Mouse (Mus musculus): ENCODE results near the gene Mcoln3.

Mcoln3 gene

GRCm38 (mm10) chr3:146117258-146117996 is at the start of gene Mcoln3:
Gene Mcoln3, plus strand, starts transcription at chr3:146117450.
- DNase-seq (ENCODE audit: low read depth, low spot score), result no peak

- DNase-seq (ENCODE audit: low read depth, low spot score), result no peak
Observed at GRCm38 (mm10) chr3:146069276-146069675, 48.0 kb upstream of the Mcoln3 start.

- DNase-seq (ENCODE audit: low read depth, low spot score), result peak; percentile 50
Observed at GRCm38 (mm10) chr3:146072780-146073179, 44.5 kb upstream of the Mcoln3 start.

GRCm38 (mm10) chr3:146080241-146080640 is 37.0 kb upstream of the Mcoln3 start:
- DNase-seq (ENCODE audit: low read depth, low spot score), result no peak

- no peak for DNase-seq (ENCODE audit: low read depth, low spot score)
Observed at GRCm38 (mm10) chr3:146090988-146091657, 26.1 kb upstream of the Mcoln3 start.

GRCm38 (mm10) chr3:146095066-146095465 is 22.2 kb upstream of the Mcoln3 start:
- no peak for DNase-seq (ENCODE audit: low read depth, low spot score)

- no peak for DNase-seq (ENCODE audit: low read depth, low spot score)
Observed at GRCm38 (mm10) chr3:146096986-146097385, 20.3 kb upstream of the Mcoln3 start.

GRCm38 (mm10) chr3:146097861-146098260 is 19.4 kb upstream of the Mcoln3 start:
- DNase-seq (ENCODE audit: low read depth, low spot score), result no peak

GRCm38 (mm10) chr3:146099925-146100324 is 17.3 kb upstream of the Mcoln3 start:
- DNase-seq (ENCODE audit: low read depth, low spot score), result no peak

- peak; percentile 60 for DNase-seq (ENCODE audit: low read depth, low spot score)
Observed at GRCm38 (mm10) chr3:146102049-146102448, 15.2 kb upstream of the Mcoln3 start.

GRCm38 (mm10) chr3:146107116-146107849 is 10.0 kb upstream of the Mcoln3 start:
- peak; percentile 32 for DNase-seq (ENCODE audit: low read depth, low spot score)

- DNase-seq (ENCODE audit: low read depth, low spot score), result peak; percentile 94
Observed at GRCm38 (mm10) chr3:146107921-146108571, 9.2 kb upstream of the Mcoln3 start, which contains the start of gene Wdr63. Gene Wdr63, minus strand, starts transcription at chr3:146108130.

- no peak for DNase-seq (ENCODE audit: low read depth, low spot score)
Observed at GRCm38 (mm10) chr3:146108945-146109344, 8.3 kb upstream of the Mcoln3 start.

- no peak for DNase-seq (ENCODE audit: low read depth, low spot score)
Observed at GRCm38 (mm10) chr3:146110358-146110757, 6.9 kb upstream of the Mcoln3 start.

GRCm38 (mm10) chr3:146110916-146111315 is 6.3 kb upstream of the Mcoln3 start:
- no peak for DNase-seq (ENCODE audit: low read depth, low spot score)

- DNase-seq (ENCODE audit: low read depth, low spot score), result no peak
Observed at GRCm38 (mm10) chr3:146117997-146118457, 777 bp downstream of the Mcoln3 start.

- DNase-seq (ENCODE audit: low read depth, low spot score), result peak; percentile 65
Observed at GRCm38 (mm10) chr3:146121310-146122124, 4.3 kb downstream of the Mcoln3 start.

GRCm38 (mm10) chr3:146122125-146122420 is 4.8 kb downstream of the Mcoln3 start:
- DNase-seq (ENCODE audit: low read depth, low spot score), result no peak

GRCm38 (mm10) chr3:146122807-146123463 is 5.7 kb downstream of the Mcoln3 start:
- no peak for DNase-seq (ENCODE audit: low read depth, low spot score)

GRCm38 (mm10) chr3:146123464-146123825 is 6.2 kb downstream of the Mcoln3 start:
- no peak for DNase-seq (ENCODE audit: low read depth, low spot score)

GRCm38 (mm10) chr3:146127205-146127604 is 10.0 kb downstream of the Mcoln3 start:
- DNase-seq (ENCODE audit: low read depth, low spot score), result no peak
